Mouse (Mus musculus): ENCODE data around the gene Ssr4. TPM values are rescaled to one million over a fixed set of nuclear protein-coding genes. Genes with fewer than 3 reads are reported as not detected.

Ssr4 gene
- total RNA-seq (2023), result 100 to 1,000 TPM; 116 to 117 TPM

GRCm38 (mm10) chrX:73786364-73787224, at the start of gene Ssr4, which contains the start of gene Idh3g:
Gene Ssr4 (plus strand): TSS chrX:73787028.
Gene Idh3g (minus strand): TSS chrX:73786897.

GRCm38 (mm10) chrX:73756334-73757140, 30.3 kb upstream of the Ssr4 start, which contains the start of gene Plxnb3:
Gene Plxnb3 (plus strand): TSS chrX:73757090.

GRCm38 (mm10) chrX:73774168-73774760, 12.6 kb upstream of the Ssr4 start, which contains the start of gene Srpk3:
Gene Srpk3 (plus strand): TSS chrX:73774405.

GRCm38 (mm10) chrX:73824185-73825151, 37.6 kb downstream of the Ssr4 start, which contains the start of gene Pdzd4:
Gene Pdzd4 (minus strand): TSS chrX:73824969.

Other genes with a start within 250 kb of the Ssr4 start
- under 1 TPM in 1 of 2 experiments, not detected in 1; 0.15 TPM for gene Dusp9, start 147.6 kb upstream of the Ssr4 start, total RNA-seq (2023)
- gene Pnck, start 126.9 kb upstream of the Ssr4 start, total RNA-seq (2023), result not detected
- 1 to 10 TPM in 1 of 2 experiments, under 1 TPM in 1; 0.72 to 1.1 TPM for gene Slc6a8, start 113.9 kb upstream of the Ssr4 start, total RNA-seq (2023)
- gene Bcap31, start 70.9 kb upstream of the Ssr4 start, total RNA-seq (2023), result 10 to 100 TPM; 93.3 to 95.7 TPM
- 10 to 100 TPM; 82.1 to 88.8 TPM for gene Abcd1, start 70.4 kb upstream of the Ssr4 start, total RNA-seq (2023)
- gene Plxnb3, start 29.9 kb upstream of the Ssr4 start, total RNA-seq (2023), result under 1 TPM; 0.26 to 0.81 TPM
- gene Srpk3, start 12.6 kb upstream of the Ssr4 start, total RNA-seq (2023), result under 1 TPM; 0.88 to 0.90 TPM
- gene Idh3g, start 131 bp upstream of the Ssr4 start, total RNA-seq (2023), result 10 to 100 TPM; 89.7 to 95.2 TPM
- under 1 TPM; 0.53 to 0.64 TPM for gene Pdzd4, start 37.9 kb downstream of the Ssr4 start, total RNA-seq (2023)
- under 1 TPM in 1 of 2 experiments, not detected in 1; 0.11 TPM for gene Avpr2, start 105.1 kb downstream of the Ssr4 start, total RNA-seq (2023)
- 10 to 100 TPM; 28.9 to 42.0 TPM for gene L1cam, start 109.1 kb downstream of the Ssr4 start, total RNA-seq (2023)
- 100 to 1,000 TPM; 236 to 237 TPM for gene Arhgap4, start 134.8 kb downstream of the Ssr4 start, total RNA-seq (2023)
- gene Naa10, start 134.9 kb downstream of the Ssr4 start, total RNA-seq (2023), result 10 to 100 TPM; 43.1 to 48.0 TPM
- gene Renbp, start 143.8 kb downstream of the Ssr4 start, total RNA-seq (2023), result 10 to 100 TPM; 13.8 to 16.6 TPM
- gene Hcfc1, start 179.3 kb downstream of the Ssr4 start, total RNA-seq (2023), result 10 to 100 TPM; 81.1 to 89.4 TPM
- 10 to 100 TPM; 68.9 to 70.8 TPM for gene Irak1, start 236.9 kb downstream of the Ssr4 start, total RNA-seq (2023)